Mouse (Mus musculus) intestine, embryonic 14.5 days (tissue): ENCODE data around the gene Rnase1. TPM values are rescaled to one million over a fixed set of nuclear protein-coding genes. Genes with fewer than 3 reads are reported as not detected.
A peak's percentile ranks its signal among the peaks of the same experiment; 100 is the strongest.
"Not testable (repeated sequence)": the region's sequence is repeated elsewhere in the genome, so short reads cannot be mapped to it uniquely, and the experiment has no call there.

Source experiments
- ATAC-seq: fragments of 200-750 bp; cut with Nextera tagmentation; replicated peaks from 2 replicates; pipeline ENCODE4 v1.8.0; 2017; ENCODE audit warnings: low read depth, moderate number of reproducible peaks, moderate TSS enrichment, moderate library complexity; ENCODE audit not compliant: low FRiP score, low TSS enrichment
- DNase-seq: peaks from one replicate; pipeline ENCODE4 v3.0.0-alpha.2; 2018; ENCODE audit warnings: low spot score
- H3K27ac ChIP-seq: fragments of 300-500 bp; sonication (generic); 2 replicates; pipeline ENCODE4 v1.5.1; 2014; ENCODE audit warnings: low read depth, mild to moderate bottlenecking, control low read depth
- H3K27me3 ChIP-seq: fragments of 300-500 bp; sonication (generic); replicated peaks from 2 replicates; pipeline ENCODE4 v1.6.1; 2014; ENCODE audit warnings: low read length, control low read depth; ENCODE audit not compliant: control insufficient read depth, insufficient read depth
- H3K36me3 ChIP-seq: fragments of 300-500 bp; sonication (generic); 2 replicates; pipeline ENCODE4 v1.6.1; 2014; ENCODE audit warnings: low read length, control low read depth; ENCODE audit not compliant: control insufficient read depth, insufficient read depth
- H3K4me1 ChIP-seq: fragments of 300-500 bp; sonication (generic); replicated peaks from 2 replicates; pipeline ENCODE4 v1.6.1; 2014; ENCODE audit warnings: low read length, control low read depth, mixed read lengths; ENCODE audit not compliant: control insufficient read depth, insufficient read depth
- H3K4me2 ChIP-seq: fragments of 300-500 bp; sonication (generic); 2 replicates; pipeline ENCODE4 v1.6.1; 2014; ENCODE audit warnings: low read length
- H3K4me3 ChIP-seq: fragments of 300-500 bp; sonication (generic); 2 replicates; pipeline ENCODE4 v1.5.1; 2014; ENCODE audit warnings: low read depth, low read length, control low read depth, mixed read lengths
- H3K9ac ChIP-seq: fragments of 300-500 bp; sonication (generic); 2 replicates; pipeline ENCODE4 v1.6.1; 2014; ENCODE audit warnings: mild to moderate bottlenecking, low read length
- H3K9me3 ChIP-seq: fragments of 300-500 bp; sonication (generic); 2 replicates; pipeline ENCODE4 v1.6.1; 2016; ENCODE audit warnings: low read length, control low read depth; ENCODE audit not compliant: control insufficient read depth
- WGBS: fragments of 180-500 bp; shearing (Covaris S2); extraction: QIAGEN DNeasy Blood & Tissue Kit; methylation state at CpG from one replicate; pipeline ENCODE4 v1.1.7; 2014; 5-methylcytosine and 5-hydroxymethylcytosine counted together
- polyA plus RNA-seq: library from polyadenylated mRNA; unstranded; fragments of >200 nt; fragmentation: Nextera tagmentation; extraction: Ambion mirVana; gene quantifications from 2 replicates; pipeline ENCODE4 v1.2.1, GENCODE M21; 2014

Gene Rnase1
- polyA plus RNA-seq, 1 experiment from 2014 or later, result 4.0 TPM

DNA sequence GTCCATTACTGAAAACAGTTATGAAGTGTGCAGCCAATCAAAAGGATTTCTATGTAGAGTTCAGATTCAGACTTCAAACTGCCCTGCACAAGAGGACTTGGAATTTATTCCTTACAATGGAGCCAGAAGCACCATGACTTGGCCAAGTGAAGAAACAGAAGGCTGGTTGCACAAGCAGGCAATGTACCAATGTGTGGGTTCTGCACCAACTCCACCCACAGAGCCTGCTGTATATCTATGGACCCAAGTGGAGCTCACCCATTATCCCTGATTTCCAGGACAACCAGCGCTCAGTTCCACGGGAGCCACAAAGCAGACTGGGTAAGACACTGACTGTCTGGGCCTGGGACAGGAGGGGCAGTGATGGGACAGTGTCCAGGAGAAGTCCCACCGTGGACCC lies 15.4 kb upstream of the Rnase1 start, which contains the start of gene Rnase2b:
TSS of gene Rnase2b (plus strand) at position 285 of the 400 bp plus-strand sequence.
- H3K9ac ChIP-seq, DNase-seq, H3K4me3 ChIP-seq, H3K4me1 ChIP-seq, ATAC-seq, H3K36me3 ChIP-seq, H3K27ac ChIP-seq, H3K4me2 ChIP-seq, H3K9me3 ChIP-seq, H3K27me3 ChIP-seq: not testable (repeated sequence)
- whole genome bisulfite sequencing, result 93% methylated on average over 3 of the region's 3 CpGs

DNA sequence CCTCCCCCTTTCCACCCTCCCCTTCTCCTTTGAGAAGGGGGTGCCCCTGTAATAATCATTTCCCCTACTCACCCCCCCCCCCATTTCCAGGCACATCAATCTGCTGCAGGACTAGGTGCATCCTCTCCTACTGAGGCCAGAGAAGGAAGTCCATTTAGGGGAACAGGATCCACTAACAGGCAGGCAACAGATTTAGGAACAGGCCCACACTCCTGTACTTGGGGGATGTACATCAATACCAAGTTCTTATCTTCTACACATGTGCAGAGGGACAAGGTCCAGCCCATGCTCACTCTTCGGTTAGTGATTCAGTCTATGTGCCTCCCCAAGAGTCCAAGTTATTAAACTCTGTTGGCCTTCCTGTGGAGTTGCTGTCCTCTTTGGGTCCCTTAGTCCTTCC lies 10.5 kb upstream of the Rnase1 start:
- H3K4me2 ChIP-seq, result no peak overlapping the region
- H3K27ac ChIP-seq, result no peak overlapping the region
- H3K4me3 ChIP-seq, result no peak overlapping the region
- H3K4me1 ChIP-seq, result no peaks in the 10 kb centered on the region
- 70% methylated on average over 1 of the region's 1 CpGs for WGBS
- no peaks in the 10 kb centered on the region for H3K27me3 ChIP-seq
- ATAC-seq (no peak), DNase-seq (no peak)
- H3K9ac ChIP-seq, result no peak overlapping the region
- no peaks in the 10 kb centered on the region for H3K36me3 ChIP-seq
- H3K9me3 ChIP-seq, result no peaks in the 10 kb centered on the region

DNA sequence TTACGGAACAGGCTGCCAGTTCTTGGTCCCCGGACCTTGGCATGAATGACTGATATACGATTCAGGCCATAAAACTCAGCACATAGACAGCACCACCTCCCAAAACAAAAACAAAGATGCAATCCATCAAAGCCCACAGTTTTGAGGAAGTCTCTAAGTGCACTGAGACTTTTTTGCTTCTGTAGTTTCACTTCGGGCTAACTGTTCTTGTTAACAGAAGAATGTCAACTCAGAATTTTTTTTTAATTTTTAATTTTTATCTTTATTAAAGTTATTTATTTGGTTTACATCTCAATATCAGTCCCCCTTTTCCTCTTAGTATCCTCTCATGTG lies 10.1 kb upstream of the Rnase1 start:
- Histone ChIP-seq H3K36me3 (no peaks in the 10 kb centered on the region), H3K4me3 (no peak overlapping the region), H3K9me3 (no peaks in the 10 kb centered on the region), H3K4me2 (no peak overlapping the region), H3K27ac (no peak overlapping the region), H3K27me3 (no peaks in the 10 kb centered on the region), H3K4me1 (no peaks in the 10 kb centered on the region), H3K9ac (no peak overlapping the region)
- DNase-seq (no peak), ATAC-seq (no peak)
- 42% methylated on average over 4 of the region's 4 CpGs for WGBS

DNA sequence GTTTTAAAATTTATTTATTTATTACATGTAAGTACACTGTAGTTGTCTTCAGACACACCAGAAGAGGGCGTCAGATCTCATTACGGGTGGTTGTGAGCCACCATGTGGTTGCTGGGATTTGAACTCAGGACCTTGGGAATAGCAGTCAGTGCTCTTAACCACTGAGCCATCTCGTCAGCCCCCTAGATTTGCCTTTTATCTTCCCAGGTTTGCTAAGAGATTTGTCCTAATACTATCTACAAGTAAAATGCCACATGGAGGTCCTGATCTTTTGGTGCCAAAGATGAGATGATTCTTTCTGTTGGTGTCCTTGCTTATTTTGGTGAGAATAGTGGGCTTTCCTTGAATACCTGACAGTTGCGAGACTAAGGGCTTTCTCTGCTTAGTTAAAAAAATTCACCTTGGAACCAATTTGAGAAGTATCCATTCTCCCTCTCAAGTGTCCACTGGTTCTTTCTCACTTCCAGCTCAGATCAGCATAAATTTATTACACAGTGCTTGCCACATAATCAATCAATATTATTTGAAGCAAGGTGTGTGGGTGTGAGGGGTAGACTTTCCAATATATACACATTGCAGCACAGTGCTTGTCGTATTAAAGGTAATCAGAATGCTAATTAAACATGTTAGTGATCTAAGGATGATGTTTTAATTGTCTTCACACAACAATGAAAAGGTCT lies 9.6 kb upstream of the Rnase1 start:
- Histone ChIP-seq H3K27me3 (no peaks in the 10 kb centered on the region), H3K27ac (no peak overlapping the region), H3K4me3 (no peak overlapping the region), H3K4me1 (no peaks in the 10 kb centered on the region), H3K9me3 (no peaks in the 10 kb centered on the region), H3K4me2 (no peak overlapping the region), H3K9ac (no peak overlapping the region), H3K36me3 (no peaks in the 10 kb centered on the region)
- no peak for ATAC-seq
- no peak for DNase-seq
- 74% methylated on average over 5 of the region's 5 CpGs for WGBS

DNA sequence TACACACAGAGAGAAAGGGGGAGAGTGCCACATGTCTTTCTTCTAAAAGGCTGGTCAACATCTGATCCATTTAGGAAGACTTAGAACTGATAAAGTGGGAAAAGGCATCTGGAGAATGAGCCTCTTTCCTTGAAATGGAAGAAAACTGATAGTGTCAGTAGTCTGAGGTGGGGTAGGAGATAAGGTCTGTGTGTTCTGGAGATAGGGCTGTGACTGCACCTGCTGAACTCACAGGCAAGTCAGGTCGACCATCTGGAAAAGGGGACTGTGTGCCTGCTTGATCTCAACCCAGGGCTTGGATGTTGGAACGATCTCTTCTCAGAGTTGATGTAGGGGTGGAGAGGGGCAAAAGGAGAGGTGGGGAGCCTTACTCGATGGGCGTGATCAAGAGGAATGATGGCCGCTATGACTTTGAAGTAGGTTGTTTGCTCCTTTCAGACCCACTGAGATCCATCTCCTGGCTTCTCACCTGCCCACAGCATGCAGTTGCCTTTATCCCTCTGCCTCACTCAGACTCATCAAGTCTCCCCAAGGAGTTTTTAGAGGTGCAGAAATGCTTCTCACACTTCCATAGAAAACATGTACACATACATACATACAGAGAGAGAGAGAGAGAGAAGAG lies 5.8 kb upstream of the Rnase1 start:
- Histone ChIP-seq H3K27me3 (no peaks in the 10 kb centered on the region), H3K4me1 (no peaks in the 10 kb centered on the region), H3K4me3 (no peak overlapping the region), H3K4me2 (no peak overlapping the region), H3K9me3 (no peaks in the 10 kb centered on the region), H3K9ac (no peak overlapping the region), H3K27ac (no peak overlapping the region), H3K36me3 (no peaks in the 10 kb centered on the region)
- no peak for ATAC-seq
- 49% methylated on average over 5 of the region's 5 CpGs for WGBS
- DNase-seq, result no peak

DNA sequence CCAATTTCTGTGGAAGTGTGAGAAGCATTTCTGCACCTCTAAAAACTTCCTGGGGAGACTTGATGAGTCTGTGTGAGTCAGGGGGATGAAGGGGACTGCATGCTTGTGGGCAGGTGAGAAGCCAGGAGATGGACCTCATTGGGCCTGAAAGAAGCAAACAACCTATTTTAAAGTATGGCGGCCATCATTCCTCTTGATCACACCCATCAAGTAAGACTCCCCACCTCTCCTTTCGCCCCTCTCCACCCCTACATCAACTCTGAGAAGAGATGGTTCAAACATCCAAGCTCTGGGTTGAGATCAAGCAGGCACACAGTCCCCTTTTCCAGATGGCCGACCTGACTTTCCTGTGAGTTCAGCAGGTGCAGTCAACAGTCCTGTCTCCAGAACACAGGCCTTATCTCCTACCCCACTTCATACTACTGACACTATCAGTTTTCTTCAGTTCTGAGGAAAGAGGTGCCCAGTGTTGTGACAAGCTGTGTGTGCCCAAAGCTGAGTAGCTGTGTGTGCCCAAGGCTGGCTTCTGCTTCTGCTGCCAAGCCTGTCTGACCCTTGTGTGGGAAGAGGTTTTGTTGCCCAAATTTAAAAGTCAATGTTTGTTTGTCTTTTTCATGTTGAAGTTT lies 3.7 kb upstream of the Rnase1 start:
- no peak for DNase-seq
- Histone ChIP-seq H3K36me3 (no peaks in the 10 kb centered on the region), H3K4me2 (no peak overlapping the region), H3K27ac (no peak overlapping the region), H3K4me1 (no peaks in the 10 kb centered on the region), H3K4me3 (no peak overlapping the region), H3K27me3 (no peaks in the 10 kb centered on the region), H3K9ac (no peak overlapping the region), H3K9me3 (no peaks in the 10 kb centered on the region)
- 92% methylated on average over 3 of the region's 3 CpGs for WGBS
- no peak for ATAC-seq

DNA sequence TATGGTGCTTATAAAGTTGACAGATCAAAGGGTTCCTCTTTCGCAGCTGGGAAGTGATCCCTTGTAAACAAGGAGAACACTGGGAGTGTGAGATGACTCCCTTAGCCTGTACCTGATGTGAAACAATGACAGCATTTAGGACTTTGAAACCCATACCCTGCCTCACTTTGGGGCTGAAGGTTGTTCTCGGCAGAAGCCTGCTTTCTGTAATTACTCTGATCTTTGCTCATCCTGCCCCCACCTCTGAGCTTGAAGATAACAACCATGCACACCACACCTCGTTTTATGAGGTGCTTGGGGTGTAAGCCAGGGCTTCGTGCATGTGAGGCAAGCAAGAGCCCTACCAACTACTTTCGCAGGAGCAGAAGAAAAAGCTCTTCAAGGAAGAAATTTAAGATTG lies 2.6 kb upstream of the Rnase1 start:
- ATAC-seq (peak; percentile 89), DNase-seq (no peak)

DNA sequence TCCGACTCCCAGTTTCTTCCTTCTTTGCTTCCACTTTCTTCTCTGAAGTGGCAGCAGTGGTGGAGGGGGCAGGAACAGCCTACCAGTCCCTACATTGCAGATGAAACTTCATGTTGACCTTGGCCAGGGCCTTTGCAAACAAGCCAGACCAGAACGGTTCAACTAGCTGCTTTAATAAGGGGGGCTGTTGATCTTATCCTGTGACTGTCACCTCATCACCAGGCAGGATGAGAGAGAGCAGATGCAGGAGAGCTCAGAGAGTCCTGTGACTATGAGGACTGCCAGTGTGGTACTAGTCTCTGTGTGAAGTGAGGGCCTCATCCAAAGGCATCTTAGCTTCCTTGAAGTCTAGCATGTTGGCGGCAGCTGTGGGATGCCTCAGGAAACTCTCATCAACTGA lies 1.4 kb upstream of the Rnase1 start:
- H3K9me3 ChIP-seq, result no peaks in the 10 kb centered on the region
- H3K9ac ChIP-seq, result no peak overlapping the region
- WGBS, result 53% methylated on average over 3 of the region's 3 CpGs
- no peak overlapping the region for H3K4me3 ChIP-seq
- no peaks in the 10 kb centered on the region for H3K36me3 ChIP-seq
- DNase-seq, result no peak
- no peaks in the 10 kb centered on the region for H3K4me1 ChIP-seq
- no peaks in the 10 kb centered on the region for H3K27me3 ChIP-seq
- no peak overlapping the region for H3K27ac ChIP-seq
- no peak overlapping the region for H3K4me2 ChIP-seq
- ATAC-seq, result no peak

More for the DNA sequence above, 2.6 kb upstream of the Rnase1 start:
- no peaks in the 10 kb centered on the region for H3K27me3 ChIP-seq
- H3K27ac ChIP-seq, result 0 out of 2 replicates have a peak overlapping the region, but pooled peaks have one; percentile 6
- H3K4me3 ChIP-seq, result no peak overlapping the region
- no peak overlapping the region for H3K4me2 ChIP-seq
- H3K4me1 ChIP-seq, result no peaks in the 10 kb centered on the region
- no peaks in the 10 kb centered on the region for H3K9me3 ChIP-seq
- WGBS, result 17% methylated on average over 5 of the region's 5 CpGs
- H3K36me3 ChIP-seq, result no peaks in the 10 kb centered on the region
- H3K9ac ChIP-seq, result no peak overlapping the region

DNA sequence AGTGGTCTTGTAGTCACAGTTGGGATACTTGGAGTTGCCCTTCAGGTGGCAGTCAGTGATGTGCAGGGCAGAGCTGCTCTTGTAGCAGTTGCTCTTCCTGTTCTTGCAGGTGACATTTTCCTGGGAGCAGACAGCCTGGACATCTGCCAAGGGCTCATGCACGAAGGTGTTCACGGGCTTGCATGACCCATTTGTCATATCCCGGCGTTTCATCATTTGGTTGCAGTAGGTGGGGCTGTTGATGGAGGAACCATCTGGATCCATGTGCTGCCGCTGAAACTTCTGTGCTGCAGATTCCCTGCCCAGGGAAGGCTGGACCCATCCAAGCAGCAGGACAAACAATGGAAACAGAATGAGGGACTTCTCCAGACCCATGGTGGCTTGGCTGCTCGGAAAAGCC lies 1.1 kb downstream of the Rnase1 start:
- no peak overlapping the region for H3K27ac ChIP-seq
- H3K4me2 ChIP-seq, result no peak overlapping the region
- no peak overlapping the region for H3K9ac ChIP-seq
- 76% methylated on average over 6 of the region's 6 CpGs for WGBS
- no peak for DNase-seq
- H3K4me3 ChIP-seq, result no peak overlapping the region
- no peaks in the 10 kb centered on the region for H3K36me3 ChIP-seq
- H3K9me3 ChIP-seq, result no peaks in the 10 kb centered on the region
- no peaks in the 10 kb centered on the region for H3K27me3 ChIP-seq
- H3K4me1 ChIP-seq, result no peaks in the 10 kb centered on the region
- no peak for ATAC-seq
